Mouse (Mus musculus) inflammation-experienced regulatory T-cells, adult 16 weeks (primary cell): ENCODE results near the gene 4933412E24Rik. TPM values are rescaled to one million over a fixed set of nuclear protein-coding genes. Genes with fewer than 3 reads are reported as not detected.

Experiments used
- polyA plus RNA-seq: library from polyadenylated mRNA; unstranded; fragments of 100-300 nt; shearing (Covaris generic); gene quantifications from one replicate; pipeline ENCODE4 v1.2.1, GENCODE M21; 2017

The 4933412E24Rik gene
- not detected for polyA plus RNA-seq

DNA sequence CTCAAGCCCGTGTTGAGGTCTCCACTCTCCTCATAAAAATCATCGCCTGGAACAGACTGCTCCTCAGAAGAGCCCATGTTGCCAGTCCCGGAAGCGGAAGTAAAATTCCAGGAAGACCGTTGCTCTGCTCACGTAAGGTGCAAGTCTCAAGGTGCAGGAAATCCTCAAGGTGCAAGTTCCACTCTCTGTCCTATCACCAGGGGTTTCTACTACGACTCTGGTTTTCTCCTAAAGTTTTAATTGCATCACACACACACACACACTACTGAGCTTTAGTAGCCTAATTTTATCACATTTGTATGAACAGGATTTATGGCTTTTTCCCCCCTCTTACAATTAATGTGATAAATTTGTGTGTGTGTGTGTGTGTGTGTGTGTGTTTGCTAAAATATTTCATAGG, at the start of gene 4933412E24Rik:
TSS of gene 4933412E24Rik (minus strand) at position 101 of the 400 bp plus-strand sequence.

